Mouse (Mus musculus) cerebral cortex, adult 2 months (tissue): ENCODE measurements around the gene Sspo.

Source experiments
- WGBS: fragments of 180-500 bp; shearing (Covaris S2); methylation state at CpG from one replicate; pipeline ENCODE4 v1.1.7; 2018; 5-methylcytosine and 5-hydroxymethylcytosine counted together

Sspo gene

DNA sequence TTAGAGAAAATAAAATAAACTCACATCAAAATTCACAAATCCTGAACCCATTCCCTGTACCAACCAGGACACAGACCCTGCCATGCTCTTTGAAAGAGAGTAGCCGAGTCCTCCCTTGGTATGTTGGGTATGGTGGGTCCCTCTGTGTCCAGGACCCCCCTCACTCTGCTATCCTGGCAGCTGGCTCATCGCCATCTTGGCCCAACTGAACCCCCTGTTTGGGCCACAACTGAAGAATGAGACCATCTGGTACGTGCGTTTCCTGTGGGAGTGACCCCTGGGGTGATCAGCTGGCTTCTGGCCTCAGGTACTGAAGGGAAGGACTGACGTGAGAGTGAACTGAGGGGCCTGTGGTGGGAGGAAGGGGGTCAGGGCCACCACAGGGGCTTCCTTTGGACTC is 91.8 kb downstream of the Sspo start:
- 73% methylated on average over 5 of the region's 5 CpGs for WGBS

DNA sequence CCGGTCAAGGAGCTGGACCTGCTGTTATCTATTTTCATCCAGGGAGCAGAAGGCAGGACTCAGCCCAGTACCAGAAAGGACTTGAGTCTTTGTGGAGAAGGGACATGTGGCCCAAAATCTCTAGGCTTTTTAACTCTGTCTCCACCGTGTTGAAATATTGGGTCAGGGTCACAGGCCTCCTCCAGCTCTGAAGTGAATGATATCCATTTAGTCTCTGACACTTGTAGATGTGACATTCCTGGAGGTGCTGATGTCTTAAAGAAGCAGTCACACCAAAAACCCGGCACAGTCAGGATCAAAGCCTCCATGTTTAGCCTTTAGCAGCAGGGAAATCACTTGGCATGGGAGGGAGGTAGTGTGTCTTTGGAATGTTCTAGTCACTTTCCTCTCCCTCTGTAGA is 92.7 kb downstream of the Sspo start:
- 80% methylated on average over 3 of the region's 3 CpGs for WGBS

DNA sequence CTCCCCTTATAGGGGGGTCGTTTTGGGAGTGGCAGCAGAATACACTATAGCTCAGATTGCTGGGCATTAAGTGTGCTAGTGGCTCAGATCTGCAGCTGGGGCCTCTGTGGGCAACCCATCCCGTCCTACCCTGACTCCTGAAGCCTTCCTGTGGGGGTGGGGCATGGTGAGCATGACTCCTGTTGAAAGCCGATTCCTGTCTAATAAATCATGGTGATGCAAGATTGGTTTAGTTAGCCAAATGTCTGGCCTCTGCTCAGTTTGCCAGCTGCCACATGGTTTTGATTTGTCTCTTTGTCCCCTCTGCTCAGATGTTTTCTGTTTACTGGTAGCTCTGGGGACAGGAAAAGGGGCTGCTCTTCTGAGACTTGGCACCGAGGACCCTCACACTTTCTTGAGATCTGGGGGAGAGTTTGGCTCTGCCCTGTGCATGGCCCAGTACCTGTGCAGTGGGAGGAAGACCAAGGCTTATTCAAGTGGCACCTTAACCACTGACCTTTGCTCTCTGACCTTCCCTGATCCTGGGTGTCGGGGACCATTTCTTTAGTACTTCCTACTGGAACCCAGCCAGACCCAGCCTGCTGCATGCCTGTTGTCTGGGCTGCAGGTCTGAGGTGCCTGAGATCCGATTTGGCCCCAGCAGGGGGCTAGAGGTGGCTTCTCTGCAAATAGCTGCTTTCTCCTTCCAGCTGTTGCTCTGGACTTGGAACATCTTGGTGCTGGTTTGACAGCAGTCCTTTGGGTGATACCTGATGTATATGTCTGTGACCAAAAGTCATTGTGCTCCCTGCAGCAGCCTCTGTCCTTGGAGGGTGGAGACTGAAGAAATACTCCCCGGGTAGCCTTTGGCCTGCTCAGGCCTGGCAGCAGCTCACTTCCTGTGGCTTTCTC is 93.8 kb downstream of the Sspo start:
- WGBS = 56% methylated on average over 7 of the region's 7 CpGs

DNA sequence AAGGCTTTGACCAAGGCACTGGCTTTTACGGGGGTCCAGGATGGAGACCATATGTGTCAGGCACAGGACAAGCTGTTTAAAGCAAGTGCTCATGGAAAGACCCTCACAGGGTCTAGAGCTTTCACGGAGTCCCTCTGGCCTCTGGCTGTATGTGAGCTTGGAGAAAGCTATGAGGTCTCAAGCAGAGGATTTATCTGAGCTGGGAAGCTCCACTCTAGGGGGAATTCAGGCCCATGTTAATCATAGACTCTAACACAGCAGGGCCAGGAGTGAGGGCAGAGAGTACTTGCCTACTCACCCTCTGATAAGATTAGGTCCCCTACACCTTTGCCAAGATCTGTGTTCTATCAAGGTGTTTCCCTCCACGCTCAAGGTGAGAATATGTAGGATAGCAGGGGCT is 94.6 kb downstream of the Sspo start:
- 84% methylated on average over 3 of the region's 3 CpGs for WGBS

DNA sequence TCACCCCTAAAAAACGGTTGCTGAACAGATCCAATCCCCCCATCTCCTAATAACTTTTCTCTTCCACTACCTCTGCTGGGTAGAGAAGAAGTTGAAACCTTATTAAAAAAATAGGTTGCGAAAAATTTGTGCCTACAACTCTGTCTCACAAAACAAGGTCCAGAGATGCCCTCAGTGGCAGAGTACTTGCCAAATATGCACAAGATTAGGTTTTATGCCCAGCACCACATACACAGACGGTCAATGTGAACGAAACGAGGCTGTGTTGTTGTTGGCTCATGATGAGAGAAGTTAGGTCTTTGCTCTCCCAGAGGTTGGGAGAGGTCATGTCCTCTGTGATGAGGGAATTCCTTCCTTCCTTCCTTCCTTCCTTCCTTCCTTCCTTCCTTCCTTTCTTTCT is 97.2 kb downstream of the Sspo start:
- WGBS = 63% methylated on average over 5 of the region's 5 CpGs

DNA sequence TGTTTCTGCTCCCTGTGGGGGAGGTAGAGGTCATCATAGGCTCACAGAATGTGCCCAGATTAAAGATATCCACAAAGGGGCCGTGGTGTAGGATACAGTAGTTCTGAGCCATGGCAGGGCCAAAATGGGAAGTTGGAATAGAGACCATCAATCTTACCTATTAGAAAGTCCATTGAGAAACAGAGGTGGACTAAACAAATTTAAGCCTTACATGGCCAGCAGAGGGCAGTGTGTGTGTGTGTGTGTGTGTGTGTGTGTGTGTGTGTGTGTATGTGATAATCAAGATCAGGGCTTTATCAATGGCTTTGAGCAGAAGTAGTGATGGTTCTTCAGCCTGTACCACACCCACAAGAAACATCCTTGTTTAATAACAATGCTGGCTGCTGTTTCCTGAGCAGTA is 98.2 kb downstream of the Sspo start:
- WGBS = 59% methylated on average over 1 of the region's 1 CpGs

DNA sequence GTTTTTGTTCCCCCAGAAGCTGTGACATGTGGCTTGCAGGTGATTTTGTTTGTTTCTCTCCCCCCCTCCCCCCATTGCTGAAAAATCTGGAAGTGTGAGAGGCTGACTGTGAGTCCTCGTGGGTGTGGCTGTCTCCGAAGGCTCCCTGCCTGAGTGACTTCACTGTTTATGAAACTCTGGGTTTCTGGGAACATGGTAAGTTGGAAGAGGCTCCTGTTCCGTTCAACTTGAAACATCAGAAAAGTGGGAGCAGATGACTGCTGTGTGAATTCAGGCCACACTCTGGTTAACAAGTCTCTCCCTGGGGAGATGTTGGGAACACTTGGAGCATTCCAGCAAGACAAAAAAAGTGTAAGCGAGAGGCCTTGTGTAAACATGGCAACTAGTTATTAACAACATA is 98.8 kb downstream of the Sspo start:
- 60% methylated on average over 4 of the region's 4 CpGs for WGBS

DNA sequence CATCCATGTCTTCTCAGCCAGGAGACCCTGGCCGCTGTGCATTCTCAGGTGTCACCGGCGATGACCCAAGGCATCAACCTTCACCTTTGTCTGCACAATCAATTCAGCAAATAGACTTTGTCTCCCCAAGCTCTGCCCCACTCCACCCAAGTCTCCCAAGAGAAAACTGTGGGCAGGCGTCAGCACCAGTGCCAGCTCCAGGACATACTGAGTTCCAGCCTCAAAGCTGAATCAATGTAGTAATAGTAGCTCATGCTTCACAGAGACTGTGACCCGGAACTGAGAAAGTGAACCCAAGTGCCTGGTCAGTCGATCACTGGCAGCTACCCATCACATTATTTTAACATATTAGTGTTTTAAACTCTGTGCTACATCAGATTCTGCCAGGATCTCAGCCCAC is 100.3 kb downstream of the Sspo start:
- WGBS = 90% methylated on average over 6 of the region's 6 CpGs
